Mouse (Mus musculus) embryonic facial prominence, embryonic 15.5 days (tissue): ENCODE measurements around the gene Znrf4. TPM values are rescaled to one million over a fixed set of nuclear protein-coding genes. Genes with fewer than 3 reads are reported as not detected.

Experiments
- ATAC-seq: fragments of 200-750 bp; cut with Nextera tagmentation; 2 replicates; pipeline ENCODE4 v1.8.0; 2017; ENCODE audit warnings: low read depth, moderate TSS enrichment; ENCODE audit not compliant: insufficient number of reproducible peaks, low FRiP score, low TSS enrichment
- H3K27ac ChIP-seq: fragments of 300-500 bp; sonication (generic); replicated peaks from 2 replicates; pipeline ENCODE4 v1.5.1; 2015; ENCODE audit warnings: mild to moderate bottlenecking, inconsistent platforms
- H3K27me3 ChIP-seq: fragments of 300-500 bp; sonication (generic); 2 replicates; pipeline ENCODE4 v1.6.1; 2015; ENCODE audit warnings: inconsistent platforms
- H3K36me3 ChIP-seq: fragments of 300-500 bp; sonication (generic); 2 replicates; pipeline ENCODE4 v1.6.1; 2015; ENCODE audit warnings: mild to moderate bottlenecking, inconsistent platforms
- H3K4me1 ChIP-seq: fragments of 300-500 bp; sonication (generic); 2 replicates; pipeline ENCODE4 v1.6.1; 2015; ENCODE audit warnings: inconsistent platforms
- H3K4me2 ChIP-seq: fragments of 300-500 bp; sonication (generic); replicated peaks from 2 replicates; pipeline ENCODE4 v1.6.1; 2015; ENCODE audit warnings: mild to moderate bottlenecking, inconsistent platforms
- H3K4me3 ChIP-seq: fragments of 300-500 bp; sonication (generic); replicated peaks from 2 replicates; pipeline ENCODE4 v1.5.1; 2015; ENCODE audit warnings: mild to moderate bottlenecking, inconsistent platforms
- H3K9ac ChIP-seq: fragments of 300-500 bp; sonication (generic); 2 replicates; pipeline ENCODE4 v1.6.1; 2015; ENCODE audit warnings: inconsistent platforms
- H3K9me3 ChIP-seq: fragments of 300-500 bp; sonication (generic); replicated peaks from 2 replicates; pipeline ENCODE4 v1.6.1; 2016; ENCODE audit warnings: inconsistent platforms
- WGBS: fragments of 180-500 bp; shearing (Covaris S2); methylation state at CpG from one replicate; pipeline ENCODE4 v1.1.7; 2015; 5-methylcytosine and 5-hydroxymethylcytosine counted together
- polyA plus RNA-seq: library from polyadenylated mRNA; unstranded; fragments of >200 nt; fragmentation: Nextera tagmentation; extraction: Ambion mirVana; gene quantifications from 2 replicates; pipeline ENCODE4 v1.2.1, GENCODE M21; 2015

The Znrf4 gene
- polyA plus RNA-seq, 1 experiment from 2014 or later: not detected

GRCm38 (mm10) chr17:56466747-56467146, 45.5 kb downstream of the Znrf4 start:
- no peak overlapping the region for H3K9ac ChIP-seq
- no peak overlapping the region for H3K4me2 ChIP-seq
- no peaks in the 10 kb centered on the region for H3K9me3 ChIP-seq
- 0 out of 2 replicates have a peak, but pooled peaks cover 3% of the 10 kb centered on the region for H3K27me3 ChIP-seq
- H3K27ac ChIP-seq: 0 out of 2 replicates have a peak overlapping the region, but pooled peaks have one; percentile 22
- H3K4me1 ChIP-seq: peaks cover 81% of the 10 kb centered on the region
- H3K36me3 ChIP-seq: no peaks in the 10 kb centered on the region
- WGBS: 74% methylated on average over 6 of the region's 6 CpGs
- ATAC-seq: no peak
- no peak overlapping the region for H3K4me3 ChIP-seq

- Histone ChIP-seq H3K27ac (peak overlapping the region; percentile 53; the same call in 1 of the 2 replicates), H3K4me1 (peaks cover 81% of the 10 kb centered on the region), H3K4me3 (no peak overlapping the region), H3K9me3 (no peaks in the 10 kb centered on the region), H3K4me2 (no peak overlapping the region), H3K9ac (no peak overlapping the region), H3K27me3 (no peaks in the 10 kb centered on the region), H3K36me3 (no peaks in the 10 kb centered on the region)
- 47% methylated on average over 7 of the region's 7 CpGs for WGBS
- ATAC-seq: no peak
Measured at GRCm38 (mm10) chr17:56464817-56465216, 47.4 kb downstream of the Znrf4 start.

DNA sequence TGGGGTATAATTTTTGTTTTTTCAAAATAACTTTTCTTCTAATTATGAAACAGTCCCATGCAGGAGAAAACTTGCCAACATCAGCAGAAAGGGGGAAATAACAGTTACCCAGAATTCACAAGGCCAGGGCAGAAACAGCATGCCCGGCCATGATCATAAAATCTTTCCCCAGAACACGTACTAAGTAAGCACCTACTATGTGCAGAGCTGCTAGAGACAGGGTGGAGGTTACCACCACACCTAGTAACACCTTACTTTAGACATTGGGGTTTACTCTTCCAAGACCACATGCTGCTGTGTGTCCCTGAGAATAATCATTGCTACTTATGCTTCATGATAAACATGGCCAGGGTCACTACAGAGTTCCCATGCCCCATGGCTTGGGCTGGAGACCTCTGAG, 47.9 kb downstream of the Znrf4 start:
- no peak overlapping the region for H3K4me2 ChIP-seq
- no peak for ATAC-seq
- H3K4me1 ChIP-seq: peaks cover 81% of the 10 kb centered on the region
- peak overlapping the region; percentile 97; the same call in 1 of the 2 replicates for H3K27ac ChIP-seq
- H3K9ac ChIP-seq: no peak overlapping the region
- 88% methylated on average over 2 of the region's 2 CpGs for WGBS
- no peaks in the 10 kb centered on the region for H3K36me3 ChIP-seq
- no peaks in the 10 kb centered on the region for H3K27me3 ChIP-seq
- no peaks in the 10 kb centered on the region for H3K9me3 ChIP-seq
- no peak overlapping the region for H3K4me3 ChIP-seq

- Histone ChIP-seq H3K4me3 (no peak overlapping the region), H3K9me3 (no peaks in the 10 kb centered on the region), H3K27ac (peak overlapping the region; percentile 97), H3K36me3 (no peaks in the 10 kb centered on the region), H3K4me1 (peaks cover 80% of the 10 kb centered on the region), H3K27me3 (no peaks in the 10 kb centered on the region), H3K4me2 (peak overlapping the region; percentile 89; the same call in 1 of the 2 replicates), H3K9ac (no peak overlapping the region)
- ATAC-seq: no peak
- 15% methylated on average over 1 of the region's 1 CpGs for WGBS
Measured at GRCm38 (mm10) chr17:56463500-56463899, 48.7 kb downstream of the Znrf4 start.

DNA sequence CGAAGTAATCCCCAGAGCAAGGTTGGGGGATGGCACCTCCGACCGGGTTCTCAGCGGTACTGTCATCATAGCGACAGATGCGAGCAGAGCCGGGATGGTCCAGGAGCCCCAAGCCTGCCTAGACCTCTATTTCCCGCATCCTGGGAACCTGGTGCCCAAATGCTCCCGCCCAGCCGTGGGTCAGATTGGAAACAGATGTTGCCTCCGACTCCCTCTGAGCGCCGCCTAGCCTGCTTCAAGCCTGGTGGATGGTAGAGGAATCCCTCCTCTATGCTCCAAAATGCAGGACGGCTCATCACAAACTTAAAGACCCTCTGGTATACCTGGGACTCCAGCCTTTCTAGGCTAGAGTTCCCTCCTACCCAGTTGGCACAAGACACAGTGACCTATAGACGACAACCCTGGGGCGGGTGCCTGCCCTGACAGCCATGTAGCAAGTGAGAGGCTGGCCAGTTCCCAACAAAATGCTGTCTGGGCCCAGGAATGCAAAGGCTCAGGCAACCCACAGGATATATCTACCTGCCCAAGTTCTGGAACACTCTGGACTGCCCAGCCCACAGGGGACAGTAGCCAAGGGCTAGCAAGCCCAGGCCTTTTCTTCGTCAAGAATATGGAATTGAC, 49.3 kb downstream of the Znrf4 start:
- Histone ChIP-seq H3K4me3 (peak overlapping the region; percentile 69), H3K9me3 (no peaks in the 10 kb centered on the region), H3K27me3 (no peaks in the 10 kb centered on the region), H3K9ac (peak overlapping the region; percentile 1; the same call in 1 of the 2 replicates), H3K27ac (peak overlapping the region; percentile 97), H3K4me2 (peak overlapping the region; percentile 89), H3K36me3 (peaks cover 3% of the 10 kb centered on the region; the same call in 1 of the 2 replicates), H3K4me1 (peaks cover 74% of the 10 kb centered on the region)
- ATAC-seq: peak; percentile 13
- WGBS: 2% methylated on average over 17 of the region's 17 CpGs

DNA sequence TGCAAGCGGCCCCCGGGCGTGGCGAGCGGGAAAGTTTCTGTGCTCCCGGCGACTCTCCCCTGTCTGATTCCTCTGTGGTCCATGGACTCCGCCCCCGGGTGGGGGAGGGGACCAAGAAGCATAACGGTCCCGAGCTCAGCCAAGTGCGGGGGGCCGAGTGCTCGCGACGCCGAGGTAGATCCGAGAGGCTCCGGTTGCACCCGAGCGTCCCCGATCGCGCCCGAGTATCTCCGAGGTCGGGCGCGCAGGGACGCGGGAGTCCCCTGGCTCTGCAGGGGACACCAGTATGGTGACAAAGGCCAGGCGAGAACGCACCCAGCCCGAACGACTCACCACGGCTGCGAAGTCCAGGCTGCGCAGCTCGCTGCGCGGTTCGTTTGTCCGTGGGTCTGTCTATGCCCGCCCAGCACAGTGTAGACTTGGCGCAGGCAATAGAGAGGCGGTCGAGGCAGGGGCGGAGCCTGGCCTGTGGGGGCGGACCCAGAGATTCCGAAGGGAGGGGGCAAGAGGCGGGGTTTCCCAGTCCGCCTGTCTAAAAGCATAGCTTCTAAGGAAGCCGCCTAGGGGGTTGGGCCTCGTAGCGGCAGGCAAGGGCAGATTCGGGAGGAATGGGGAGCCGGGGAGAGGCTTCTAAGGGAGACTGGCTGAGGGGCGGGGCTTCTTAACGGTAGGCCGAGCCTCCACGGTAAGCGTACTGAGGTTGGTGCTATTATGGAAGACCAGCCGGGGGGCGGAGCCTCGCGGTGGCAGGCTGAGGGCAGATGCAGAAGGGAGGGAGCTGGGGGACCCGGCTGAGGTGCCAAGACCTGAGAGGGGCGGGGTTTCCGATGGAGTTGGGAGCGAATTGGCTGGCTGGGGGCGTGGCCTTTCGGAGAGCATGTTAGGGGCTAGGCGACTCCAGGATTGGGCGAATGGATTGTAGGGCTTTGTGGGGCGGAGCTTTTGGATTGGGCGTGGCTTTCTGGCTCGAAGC, 50.2 kb downstream of the Znrf4 start:
- Histone ChIP-seq H3K4me3 (peak overlapping the region; percentile 69), H3K9ac (peak overlapping the region; percentile 71), H3K4me1 (peaks cover 65% of the 10 kb centered on the region), H3K9me3 (no peaks in the 10 kb centered on the region), H3K27me3 (no peaks in the 10 kb centered on the region), H3K27ac (peak overlapping the region; percentile 97), H3K36me3 (peaks cover 8% of the 10 kb centered on the region), H3K4me2 (peak overlapping the region; percentile 89)
- peak; percentile 93 for ATAC-seq
- WGBS: under 1% methylated on average over 77 of the region's 77 CpGs

Other genes with a start within 250 kb of the Znrf4 start
- gene Ticam1, start 235.6 kb downstream of the Znrf4 start, polyA plus RNA-seq: 6.7 and 7.4 TPM in 2 replicates
- 89.5 and 92.6 TPM in 2 replicates for gene Plin3, start 219.6 kb downstream of the Znrf4 start, polyA plus RNA-seq
- gene Arrdc5, start 212.1 kb downstream of the Znrf4 start, polyA plus RNA-seq: 0.33 TPM in 1 of 2 replicates, not detected in the other
- 110 and 113 TPM in 2 replicates for gene Uhrf1, start 209.1 kb downstream of the Znrf4 start, polyA plus RNA-seq
- gene Kdm4b, start 186.4 kb downstream of the Znrf4 start, polyA plus RNA-seq: 40.1 and 43.6 TPM in 2 replicates
- gene Ptprs, start 35.9 kb downstream of the Znrf4 start, polyA plus RNA-seq: 116 and 118 TPM in 2 replicates
- gene Gm20219, start 42.0 kb upstream of the Znrf4 start, polyA plus RNA-seq: 13.1 and 16.5 TPM in 2 replicates
- 87.5 and 98.4 TPM in 2 replicates for gene Safb2, start 72.2 kb upstream of the Znrf4 start, polyA plus RNA-seq
- 101 and 109 TPM in 2 replicates for gene Safb, start 72.4 kb upstream of the Znrf4 start, polyA plus RNA-seq
- gene 2410015M20Rik, start 97.3 kb upstream of the Znrf4 start, polyA plus RNA-seq: 262 and 270 TPM in 2 replicates
- 1,900 and 1,905 TPM in 2 replicates for gene Rpl36, start 101.0 kb upstream of the Znrf4 start, polyA plus RNA-seq
- gene Lonp1, start 114.5 kb upstream of the Znrf4 start, polyA plus RNA-seq: 49.7 and 50.5 TPM in 2 replicates
- gene Catsperd, start 115.7 kb upstream of the Znrf4 start, polyA plus RNA-seq: 0.45 and 1.0 TPM in 2 replicates
- 90.4 and 91.7 TPM in 2 replicates for gene Ranbp3, start 160.9 kb upstream of the Znrf4 start, polyA plus RNA-seq
- gene Ndufa11, start 205.3 kb upstream of the Znrf4 start, polyA plus RNA-seq: 422 and 425 TPM in 2 replicates
- gene Vmac, start 205.6 kb upstream of the Znrf4 start, polyA plus RNA-seq: 23.9 and 26.1 TPM in 2 replicates
- gene Nrtn, start 245.1 kb upstream of the Znrf4 start, polyA plus RNA-seq: 24.6 and 29.5 TPM in 2 replicates